Mouse (Mus musculus) cerebellum, adult 2 months (tissue): ENCODE data around the gene Cnot6.

Experiments
- CTCF ChIP-seq: fragments of 200-500 bp; IDR thresholded peaks from 2 replicates; pipeline ENCODE4 v1.5.1; 2011; ENCODE audit warnings: low read depth, mild to moderate bottlenecking, control low read depth, low read length, moderate library complexity, borderline replicate concordance; ENCODE audit not compliant: insufficient read depth
- POLR2A ChIP-seq: fragments of 200-500 bp; IDR thresholded peaks from 2 replicates; pipeline ENCODE4 v1.6.1; 2011; ENCODE audit warnings: low read length, control low read depth, borderline replicate concordance; ENCODE audit not compliant: insufficient read depth

DNA sequence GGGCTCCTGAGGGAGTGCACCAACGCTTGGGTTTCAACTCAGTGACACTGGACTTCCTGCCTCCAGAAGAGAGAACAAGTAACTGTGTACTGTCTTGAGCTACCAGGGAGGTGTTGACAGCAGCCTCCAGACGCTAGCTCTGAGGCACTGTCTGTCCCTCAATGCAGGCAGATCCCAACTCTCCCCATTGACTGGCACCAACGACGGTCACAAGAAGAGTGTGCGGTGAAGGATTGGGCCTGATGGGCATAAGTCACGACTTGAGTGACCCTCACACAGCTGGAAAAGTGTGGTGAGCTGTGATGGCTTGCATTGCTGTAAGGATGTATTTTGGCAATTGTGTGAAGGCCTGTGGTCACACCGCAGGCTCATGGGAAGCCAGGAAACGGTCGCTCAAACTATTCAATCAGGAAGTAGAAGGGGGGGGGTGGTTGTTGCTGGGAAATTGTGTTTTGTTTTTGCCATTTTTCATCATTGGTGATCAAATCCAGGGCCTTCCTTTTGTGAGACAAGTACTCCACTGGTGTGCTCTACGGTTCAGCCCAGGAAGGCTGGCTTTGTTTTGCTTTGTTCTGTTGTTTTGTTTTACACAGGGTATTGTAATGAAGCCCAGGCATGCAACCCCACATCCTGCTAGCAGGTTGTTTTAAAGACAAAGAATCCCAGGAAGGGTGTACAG is 53.6 kb downstream of the Cnot6 start:
- no peak for TF ChIP-seq POLR2A
- TF ChIP-seq CTCF: no peak
